Mouse (Mus musculus) CH12.LX (cell line): Measurements from ENCODE around the gene Fam198b. TPM values are rescaled to one million over a fixed set of nuclear protein-coding genes. Genes with fewer than 3 reads are reported as not detected.

Source experiments
- DNase-seq: peaks from one replicate; pipeline ENCODE4 v3.0.0-alpha.2; 2013; ENCODE audit errors: extremely low read depth
- H3K27ac ChIP-seq: 2 replicates; pipeline ENCODE4 v1.5.1; 2012; ENCODE audit warnings: low read depth, mild to moderate bottlenecking, control low read depth, moderate library complexity; ENCODE audit not compliant: insufficient read depth
- H3K27me3 ChIP-seq: replicated peaks from 2 replicates; pipeline ENCODE3; 2012; ENCODE audit warnings: inconsistent platforms
- H3K36me3 ChIP-seq, 2 experiments: replicated peaks in 1 of 2; 2 replicates each; pipeline versions ENCODE3 to v1.6.1; 2012; ENCODE audit warnings: inconsistent platforms in 1 of 2, low read length in 1 of 2, mild to moderate bottlenecking in 1 of 2, mixed read lengths in 1 of 2, moderate library complexity in 1 of 2; ENCODE audit not compliant: control insufficient read depth in 1 of 2, insufficient read depth in 1 of 2
- H3K4me1 ChIP-seq, 2 experiments: 2 replicates each; pipeline ENCODE4 v1.6.1; 2012; ENCODE audit warnings: inconsistent platforms in 1 of 2, moderate library complexity in 1 of 2; ENCODE audit not compliant: insufficient read depth in 2 of 2, control insufficient read depth in 1 of 2
- H3K4me2 ChIP-seq: 2 replicates; pipeline ENCODE4 v1.6.1; 2012; ENCODE audit warnings: low read depth, mild to moderate bottlenecking, control low read depth; ENCODE audit not compliant: poor library complexity, insufficient read depth, severe bottlenecking
- H3K4me3 ChIP-seq, 3 experiments: fragments of 150-350 bp in 1 of 3; sonication (generic) in 1 of 3; replicated peaks in 1 of 3; 2 replicates each; pipeline versions ENCODE3 to v1.5.1; 2011 to 2012; ENCODE audit warnings: low read depth in 2 of 3, low read length in 2 of 3, mild to moderate bottlenecking in 2 of 3, moderate library complexity in 2 of 3, control low read depth in 1 of 3, improper control_type of control experiment in 1 of 3, inconsistent platforms in 1 of 3, mixed read lengths in 1 of 3; ENCODE audit not compliant: poor library complexity in 1 of 3
- H3K79me2 ChIP-seq: replicated peaks from 2 replicates; pipeline ENCODE4 v1.6.1; 2012; ENCODE audit warnings: mild to moderate bottlenecking, moderate library complexity; ENCODE audit not compliant: control insufficient read depth, poor library complexity, insufficient read depth, severe bottlenecking; ENCODE audit errors: extremely low read depth
- H3K9ac ChIP-seq: 2 replicates; pipeline ENCODE4 v1.6.1; 2012; ENCODE audit warnings: low read depth, mild to moderate bottlenecking, control low read depth, moderate library complexity; ENCODE audit not compliant: insufficient read depth
- H3K9me3 ChIP-seq: replicated peaks from 2 replicates; pipeline ENCODE3; 2012; ENCODE audit warnings: low read length, inconsistent platforms, mixed read lengths
- BHLHE40 ChIP-seq: IDR thresholded peaks from 2 replicates; pipeline ENCODE4 v1.6.1; 2011; ENCODE audit warnings: mild to moderate bottlenecking, low read depth, low read length, improper control_type of control experiment
- CHD2 ChIP-seq: IDR thresholded peaks from 2 replicates; pipeline ENCODE4 v1.6.1; 2011; ENCODE audit warnings: low read length, improper control_type of control experiment
- E2F4 ChIP-seq: IDR thresholded peaks from 2 replicates; pipeline ENCODE4 v1.6.1; 2011; ENCODE audit warnings: low read depth, low read length, improper control_type of control experiment; ENCODE audit not compliant: insufficient replicate concordance
- ELF1 ChIP-seq: IDR thresholded peaks from 2 replicates; pipeline ENCODE4 v1.6.1; 2014; ENCODE audit warnings: low read depth, mild to moderate bottlenecking, inconsistent platforms, low read length, improper control_type of control experiment
- EP300 ChIP-seq: IDR thresholded peaks from 2 replicates; pipeline ENCODE4 v1.6.1; 2011; ENCODE audit warnings: low read length, improper control_type of control experiment
- ETS1 ChIP-seq: conservative IDR thresholded peaks from 2 replicates; pipeline ENCODE4 v1.6.1; 2012; ENCODE audit warnings: low read depth, mild to moderate bottlenecking, inconsistent platforms, low read length, improper control_type of control experiment, moderate library complexity
- MEF2A ChIP-seq: IDR thresholded peaks from 2 replicates; pipeline ENCODE4 v1.6.1; 2014; ENCODE audit warnings: low read depth, mild to moderate bottlenecking, inconsistent platforms, low read length, improper control_type of control experiment, borderline replicate concordance
- MYC ChIP-seq: IDR thresholded peaks from 2 replicates; pipeline ENCODE4 v1.6.1; 2011; ENCODE audit warnings: low read depth, mild to moderate bottlenecking, improper control_type of control experiment, low read length
- POLR2A ChIP-seq: IDR thresholded peaks from 2 replicates; pipeline ENCODE4 v1.6.1; 2011; ENCODE audit warnings: low read depth, mild to moderate bottlenecking, improper control_type of control experiment, low read length
- RAD21 ChIP-seq: IDR thresholded peaks from 2 replicates; pipeline ENCODE4 v1.6.1; 2011; ENCODE audit warnings: low read depth, mild to moderate bottlenecking, low read length, improper control_type of control experiment, moderate library complexity
- RCOR1 ChIP-seq: conservative IDR thresholded peaks from 2 replicates; pipeline ENCODE4 v1.6.1; 2012; ENCODE audit warnings: low read depth, mild to moderate bottlenecking, inconsistent platforms, low read length, improper control_type of control experiment
- TBP ChIP-seq: conservative IDR thresholded peaks from 2 replicates; pipeline ENCODE4 v1.6.1; 2011; ENCODE audit warnings: low read depth, low read length, improper control_type of control experiment
- TCF12 ChIP-seq: IDR thresholded peaks from 2 replicates; pipeline ENCODE4 v1.6.1; 2014; ENCODE audit warnings: low read depth, mild to moderate bottlenecking, inconsistent platforms, low read length, improper control_type of control experiment
- UBTF ChIP-seq: IDR thresholded peaks from 2 replicates; pipeline ENCODE4 v1.6.1; 2012; ENCODE audit warnings: low read depth, mild to moderate bottlenecking, inconsistent platforms, low read length, improper control_type of control experiment, moderate library complexity
- ZKSCAN1 ChIP-seq: IDR thresholded peaks from 2 replicates; pipeline ENCODE4 v1.6.1; 2012; ENCODE audit warnings: low read depth, inconsistent platforms, low read length, improper control_type of control experiment, borderline replicate concordance
- ZMIZ1 ChIP-seq: IDR thresholded peaks from 2 replicates; pipeline ENCODE4 v1.6.1; 2012; ENCODE audit warnings: low read depth, mild to moderate bottlenecking, inconsistent platforms, low read length, improper control_type of control experiment
- dilution Hi-C: fragments of 300-500 bp; cut with MboI; formaldehyde crosslinking; loops from 2 replicates; pipeline ENCODE4 v1.14.3; 2020; ENCODE audit warnings: low sequenced_read_pairs; ENCODE audit not compliant: extremely low pct_unique_long_range_greater_than_20kb, extremely low pct_ligation_motif_present
- in situ Hi-C: fragments of 300-500 bp; cut with MboI; formaldehyde crosslinking; loops from 3 replicates; pipeline ENCODE4 v1.14.3; 2019; ENCODE audit warnings: low sequenced_read_pairs, low pct_ligation_motif_present, low pct_unique_long_range_greater_than_20kb, mixed read lengths
- polyA plus RNA-seq: library from polyadenylated mRNA; unstranded; fragments of >175 nt; gene quantifications from 2 replicates; pipeline ENCODE4 v1.2.1, GENCODE M21; 2012; ENCODE audit warnings: low read depth; ENCODE audit not compliant: insufficient read length
- total RNA-seq, 2 experiments: library from RNA; depleted of rRNA; stranded (reverse); fragments of 300-350 nt in 1 of 2; fragments of >200 nt in 1 of 2; gene quantifications; 2 replicates each; pipeline ENCODE4 v1.2.3; 2012 to 2014

The Fam198b gene
- total and polyA plus RNA-seq, 3 experiments: 1.2 to 8.5 (median 4.0) TPM

- Histone ChIP-seq H3K4me2 (no peak overlapping the region), H3K36me3 (peaks cover 0 to 11% of the 10 kb centered on the region in 2 experiments), H3K27ac (no peak overlapping the region), H3K9ac (no peak overlapping the region), H3K79me2 (no peaks in the 10 kb centered on the region), H3K9me3 (no peaks in the 10 kb centered on the region), H3K4me3 (no peak overlapping the region), H3K27me3 (no peaks in the 10 kb centered on the region), H3K4me1 (peaks cover 0 to 8% of the 10 kb centered on the region in 2 experiments; a peak in 2 of 4 replicates)
- no peak for DNase-seq
- in situ Hi-C loops (no loop called here), dilution Hi-C loops (no loop called here)
- TF ChIP-seq ZKSCAN1: no peak
- TF ChIP-seq ELF1: no peak
Measured at GRCm38 (mm10) chr3:79897534-79898370, 13.4 kb downstream of the Fam198b start.

GRCm38 (mm10) chr3:79898514-79898913, 14.2 kb downstream of the Fam198b start:
- H3K4me1 ChIP-seq: peaks cover 0 to 8% of the 10 kb centered on the region in 2 experiments; a peak in 2 of 4 replicates
- dilution Hi-C loops (no loop called here), in situ Hi-C loops (no loop called here)
- H3K79me2 ChIP-seq: no peaks in the 10 kb centered on the region
- peaks cover 0 to 12% of the 10 kb centered on the region in 2 experiments for H3K36me3 ChIP-seq
- H3K9me3 ChIP-seq: no peaks in the 10 kb centered on the region
- no peak overlapping the region for H3K9ac ChIP-seq
- TF ChIP-seq ETS1: no peak
- no peak for TF ChIP-seq EP300
- no peak for TF ChIP-seq POLR2A
- TF ChIP-seq ZKSCAN1: no peak
- no peak for TF ChIP-seq TCF12
- no peak for TF ChIP-seq TBP
- no peak for TF ChIP-seq UBTF
- no peak for TF ChIP-seq MEF2A
- no peak for TF ChIP-seq RCOR1
- TF ChIP-seq MYC: no peak
- no peak for TF ChIP-seq ZMIZ1
- no peak for TF ChIP-seq CHD2
- H3K27ac ChIP-seq: no peak overlapping the region
- H3K4me3 ChIP-seq: no peak overlapping the region
- no peak overlapping the region for H3K4me2 ChIP-seq
- no peak for DNase-seq
- no peaks in the 10 kb centered on the region for H3K27me3 ChIP-seq

- Histone ChIP-seq H3K4me2 (no peak overlapping the region), H3K79me2 (no peaks in the 10 kb centered on the region), H3K9ac (no peak overlapping the region), H3K4me3 (no peak overlapping the region), H3K9me3 (no peaks in the 10 kb centered on the region), H3K27ac (no peak overlapping the region), H3K4me1 (peaks cover 0 to 8% of the 10 kb centered on the region in 2 experiments; a peak in 2 of 4 replicates), H3K36me3 (peaks cover 0 to 20% of the 10 kb centered on the region in 2 experiments), H3K27me3 (no peaks in the 10 kb centered on the region)
- DNase-seq: no peak
- in situ Hi-C loops: no loop called here
- TF ChIP-seq E2F4: no peak
- TF ChIP-seq RAD21: no peak
- TF ChIP-seq RCOR1: no peak
- TF ChIP-seq BHLHE40: no peak
- dilution Hi-C loops: no loop called here
Measured at GRCm38 (mm10) chr3:79899906-79900305, 15.6 kb downstream of the Fam198b start.
